Mouse (Mus musculus): ENCODE measurements around the gene Rhox2g.

Gene Rhox2g

GRCm38 (mm10) chrX:37643370-37643769 lies at the start of gene Rhox2g:
Gene Rhox2g, minus strand, starts transcription at chrX:37643470.
- 93% methylated on average over 6 of the region's 6 CpGs for WGBS

DNA sequence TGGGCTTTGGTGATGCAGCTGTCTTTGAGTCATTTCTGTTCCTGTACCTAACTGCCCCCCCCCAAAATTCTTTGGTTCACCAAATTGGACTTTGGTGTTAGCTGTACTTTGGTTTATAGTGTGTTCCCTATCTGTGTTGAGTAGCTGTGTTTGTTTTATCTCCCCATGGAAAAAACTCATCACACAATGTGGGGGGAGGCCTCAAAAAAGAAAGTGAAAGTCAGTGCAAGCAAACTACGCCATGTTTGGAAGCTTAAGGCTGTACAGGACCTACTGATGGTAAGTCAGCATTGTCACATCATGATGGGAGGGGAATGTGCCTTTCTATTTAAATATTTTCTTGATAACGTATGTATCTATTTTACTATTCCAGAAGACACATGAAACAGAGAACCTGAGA lies 49.0 kb upstream of the Rhox2g start:
- 86% methylated on average over 2 of the region's 2 CpGs for WGBS

DNA sequence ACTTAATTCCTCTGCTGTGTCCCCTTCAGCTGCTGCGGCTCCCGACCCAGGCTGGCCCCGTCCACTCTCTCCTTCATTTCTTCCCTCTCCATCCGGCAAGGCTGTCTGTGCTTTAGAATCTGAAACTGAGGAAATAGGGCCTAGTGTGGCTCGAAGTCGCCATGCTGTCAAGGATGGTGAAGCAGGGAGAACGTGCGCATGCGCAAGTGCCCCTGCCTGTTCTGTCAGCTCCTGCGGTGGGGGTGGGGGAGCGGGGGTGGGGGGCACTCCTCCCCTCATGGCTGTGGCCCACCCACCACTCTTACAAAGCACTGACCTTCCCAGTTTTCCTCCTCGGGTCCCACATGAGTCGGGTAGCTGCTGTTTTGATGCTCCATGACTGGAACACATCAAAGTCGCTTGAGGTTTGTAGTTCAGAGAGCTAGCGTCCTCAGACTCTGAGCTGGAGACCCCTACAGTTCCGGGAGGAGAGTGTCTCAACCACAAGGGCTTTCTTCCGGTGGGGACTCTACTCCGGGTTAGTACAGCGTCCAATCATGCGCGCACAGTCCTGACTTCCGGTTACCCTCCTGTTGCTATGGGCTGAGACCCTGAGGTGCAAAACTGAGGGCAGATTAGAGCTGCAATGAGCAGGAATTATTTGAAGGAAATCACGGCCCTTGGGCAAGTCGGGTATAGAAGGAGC lies 39.9 kb upstream of the Rhox2g start:
- WGBS, result 93% methylated on average over 24 of the region's 24 CpGs

DNA sequence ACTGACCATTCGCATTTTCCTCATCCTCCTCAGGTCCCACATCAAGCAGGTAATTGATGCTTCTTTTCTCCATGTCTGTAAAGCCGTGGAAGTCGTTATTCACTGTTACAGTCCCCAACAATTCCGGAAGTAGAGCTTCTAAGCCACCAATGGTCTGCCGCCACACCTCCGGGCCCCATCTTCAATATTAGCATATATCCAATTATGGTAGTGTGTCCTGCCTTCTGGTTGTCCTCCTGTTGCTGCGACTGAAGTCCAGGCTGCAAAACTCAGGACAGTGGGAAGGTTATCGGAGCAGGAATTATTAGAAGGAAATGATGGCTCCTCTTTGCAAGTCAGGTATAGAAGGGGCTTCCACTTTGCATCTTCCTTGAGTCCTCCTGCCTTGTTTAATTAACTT lies 29.9 kb upstream of the Rhox2g start, which contains the start of gene Rhox2h:
Rhox2h (minus strand) TSS at position 101 of the 400 bp plus-strand sequence.
- WGBS, result 87% methylated on average over 8 of the region's 8 CpGs

DNA sequence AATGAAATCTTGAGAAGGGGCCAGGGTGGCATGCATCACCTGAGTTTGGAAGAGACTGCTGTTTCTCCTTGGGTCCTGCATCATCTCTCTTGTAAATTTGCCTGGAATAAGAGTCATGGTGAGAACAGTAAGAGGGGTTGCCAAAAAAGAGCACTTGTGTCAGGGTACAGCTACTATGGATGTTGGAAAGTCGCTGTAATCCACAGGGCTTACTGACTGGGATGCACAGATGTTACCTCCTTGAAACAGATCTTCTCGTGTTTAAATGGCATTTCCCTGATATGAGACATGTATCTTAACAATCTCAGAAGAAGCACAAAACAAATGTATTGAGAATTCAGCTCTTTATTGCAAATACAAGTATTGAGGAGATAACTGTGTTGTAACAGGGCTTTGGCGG lies 25.4 kb upstream of the Rhox2g start, which contains the start of gene Rhox3h:
Rhox3h (minus strand) TSS at position 101 of the 400 bp plus-strand sequence.
- 100% methylated on average over 1 of the region's 3 CpGs for WGBS

GRCm38 (mm10) chrX:37651227-37651626 lies 8.0 kb upstream of the Rhox2g start, which contains the start of gene Rhox4g:
Gene Rhox4g, minus strand, starts transcription at chrX:37651327.
- 93% methylated on average over 17 of the region's 20 CpGs for WGBS

DNA sequence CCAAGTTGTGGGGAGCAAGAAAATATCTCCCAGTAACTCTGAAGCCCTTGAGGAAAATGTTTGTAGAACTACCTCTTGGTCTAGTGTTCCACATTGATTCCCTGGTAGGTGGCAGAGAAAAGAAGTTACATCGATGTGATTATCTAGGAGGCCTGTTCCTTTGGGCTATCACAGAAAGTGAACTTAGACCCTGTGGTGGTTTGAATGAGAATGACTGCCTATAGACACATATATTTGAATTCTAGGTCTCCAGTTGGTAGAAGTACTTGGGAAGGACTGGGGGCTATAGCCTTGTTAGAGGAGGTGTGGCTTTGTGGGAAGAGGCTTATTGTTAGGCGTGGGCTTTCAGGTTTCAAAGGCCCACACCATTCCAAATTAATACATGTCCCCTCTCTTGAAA lies 14.8 kb downstream of the Rhox2g start, which contains the start of gene Rhox3g:
Rhox3g (minus strand) TSS at position 101 of the 400 bp plus-strand sequence.
- WGBS, result 94% methylated on average over 2 of the region's 2 CpGs

- 98% methylated on average over 19 of the region's 19 CpGs for WGBS
Observed at GRCm38 (mm10) chrX:37607604-37608003, 35.7 kb downstream of the Rhox2g start, which contains the start of gene Rhox4f. Gene Rhox4f, minus strand, starts transcription at chrX:37607704.
